Mouse (Mus musculus) small intestine, adult 2 months (tissue): Measurements from ENCODE around the gene Sipa1l3.

Experiments
- CTCF ChIP-seq: fragments of 200-500 bp; IDR thresholded peaks from 2 replicates; pipeline ENCODE4 v1.5.1; 2012; ENCODE audit warnings: low read depth, mild to moderate bottlenecking, control low read depth, inconsistent platforms, low read length, moderate library complexity, mixed read lengths; ENCODE audit not compliant: insufficient replicate concordance, insufficient read length; ENCODE audit errors: extremely low read depth
- POLR2A ChIP-seq: fragments of 200-500 bp; IDR thresholded peaks from 2 replicates; pipeline ENCODE4 v1.6.1; 2012; ENCODE audit warnings: low read depth, mild to moderate bottlenecking, control low read depth, inconsistent platforms, low read length, moderate library complexity

GRCm38 (mm10) chr7:29433725-29434124 is 84.7 kb downstream of the Sipa1l3 start:
- TF ChIP-seq POLR2A (no peak), CTCF (no peak)
